Mouse (Mus musculus): ENCODE data around the gene Fam19a4. TPM values are rescaled to one million over a fixed set of nuclear protein-coding genes. Genes with fewer than 3 reads are reported as not detected.

Gene Fam19a4
- polyA plus RNA-seq (2016; fragmentation: Nextera tagmentation; extraction: Ambion mirVana): 0.48 and 0.56 TPM in 2 replicates

DNA sequence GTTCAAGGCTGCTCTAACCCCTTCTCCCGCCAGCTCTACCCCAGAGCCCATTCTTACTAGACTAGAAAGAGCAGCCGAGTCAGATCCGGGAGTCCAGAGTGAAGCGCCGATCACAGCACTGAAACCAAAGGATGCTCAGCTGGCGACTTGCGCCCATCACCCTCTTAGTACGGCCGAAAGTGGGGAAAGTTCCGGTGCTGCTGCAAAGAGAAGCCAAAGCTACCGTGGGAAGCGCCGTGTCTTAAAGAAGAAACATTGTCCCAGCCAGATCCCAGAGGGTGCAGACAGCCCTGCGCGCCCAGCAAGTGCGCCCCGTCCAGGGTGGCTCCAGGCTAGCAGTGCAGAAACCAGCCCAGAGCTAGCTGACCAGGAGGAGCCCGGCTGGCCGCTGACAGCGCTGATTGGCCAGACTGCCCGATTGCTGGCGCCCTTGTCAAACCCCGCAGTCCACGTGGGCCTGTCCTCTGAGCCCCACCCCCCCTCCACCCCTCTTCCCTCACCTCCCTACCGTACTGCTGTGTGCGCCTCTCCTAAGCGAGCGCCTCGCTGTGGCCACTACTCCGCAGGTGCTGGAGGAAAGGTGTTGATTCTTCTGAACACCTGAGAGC lies at the start of gene Fam19a4:
Gene Fam19a4, minus strand, starts transcription at position 340 of the 608 bp plus-strand sequence.
- no peaks in the 10 kb centered on the region for H3K9me3 ChIP-seq (replicated peaks)
- peaks cover 26% of the 10 kb centered on the region for H3K4me1 ChIP-seq
- WGBS: under 1% methylated on average over 30 of the region's 30 CpGs
- H3K36me3 ChIP-seq: no peaks in the 10 kb centered on the region
- H3K27ac ChIP-seq: no peak within 1 kb of the TSS
- H3K4me3 ChIP-seq: peak within 1 kb of the TSS; percentile 54
- H3K27me3 ChIP-seq (ENCODE audit: low read depth, poor library complexity, severe bottlenecking): peaks cover 56% of the 10 kb centered on the region
- peak; percentile 80 for DNase-seq (ENCODE audit: low spot score)

DNA sequence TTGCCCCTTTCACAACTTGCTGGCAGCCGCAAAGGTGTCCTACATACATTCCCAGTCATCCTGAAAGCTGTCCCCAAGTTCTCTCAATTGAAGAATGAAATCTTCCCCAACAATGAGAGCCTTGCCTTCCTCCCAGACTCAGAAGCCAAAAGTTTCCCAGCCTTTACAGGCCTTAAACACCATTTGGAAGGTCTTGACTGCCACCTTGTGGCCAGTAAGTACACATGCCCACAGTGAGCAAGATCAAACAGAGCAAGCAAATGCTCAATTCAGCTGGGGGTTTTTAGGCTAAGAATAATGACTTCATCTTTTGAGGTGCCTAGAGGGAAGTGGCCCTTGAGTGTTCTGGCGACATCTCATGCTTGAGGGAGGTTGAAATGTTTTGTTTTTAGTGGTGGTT lies 46.6 kb upstream of the Fam19a4 start:
- DNase-seq (ENCODE audit: low spot score): peak; percentile 68
- peaks cover 8% of the 10 kb centered on the region for H3K36me3 ChIP-seq
- H3K4me1 ChIP-seq: peaks cover 12% of the 10 kb centered on the region
- peaks cover 16% of the 10 kb centered on the region for H3K27me3 ChIP-seq (ENCODE audit: low read depth, poor library complexity, severe bottlenecking)
- no peak overlapping the region for H3K27ac ChIP-seq
- no peak overlapping the region for H3K4me3 ChIP-seq
- no peaks in the 10 kb centered on the region for H3K9me3 ChIP-seq (replicated peaks)
- WGBS: 21% methylated on average over 2 of the region's 2 CpGs

GRCm38 (mm10) chr6:97106106-97106505 lies 45.9 kb upstream of the Fam19a4 start:
- 82% methylated on average over 8 of the region's 8 CpGs for WGBS
- Histone ChIP-seq H3K9me3 (replicated peaks) (no peaks in the 10 kb centered on the region), H3K27ac (no peak overlapping the region), H3K36me3 (peaks cover 4% of the 10 kb centered on the region; the same call in 1 of the 2 replicates), H3K4me3 (no peak overlapping the region), H3K4me1 (peaks cover 19% of the 10 kb centered on the region), H3K27me3 (ENCODE audit: low read depth, poor library complexity, severe bottlenecking) (peaks cover 23% of the 10 kb centered on the region)
- peak; percentile 27 for DNase-seq (ENCODE audit: low spot score)

DNA sequence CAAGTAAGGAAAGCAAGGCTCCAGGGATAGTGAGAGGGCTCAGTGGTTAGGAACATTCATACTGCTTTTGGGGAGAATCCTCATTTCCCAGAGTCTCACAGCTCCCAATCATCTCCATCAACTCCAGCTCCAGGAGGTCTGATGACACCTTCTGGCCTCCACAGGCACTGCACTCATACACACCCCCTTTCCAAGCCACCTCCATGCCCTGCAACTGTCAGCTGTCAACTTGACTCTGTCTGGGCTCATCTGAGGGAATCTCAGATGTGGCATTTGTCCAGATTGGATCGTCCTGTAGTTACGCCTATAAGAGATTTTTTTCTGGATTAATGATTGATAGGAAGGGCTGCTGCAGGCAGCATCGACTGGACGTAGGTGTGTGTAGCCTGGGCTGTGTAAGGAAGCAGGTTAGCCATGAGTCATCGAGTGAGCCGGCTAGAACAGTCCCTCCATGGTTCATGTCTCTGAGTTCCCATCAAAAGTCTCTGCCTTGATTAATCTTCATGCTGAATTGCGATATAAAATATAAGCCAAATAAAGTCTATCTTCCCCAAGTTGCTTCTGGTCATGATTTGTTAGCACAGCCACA lies 44.1 kb upstream of the Fam19a4 start:
- Histone ChIP-seq H3K4me3 (no peak overlapping the region), H3K36me3 (no peaks in the 10 kb centered on the region), H3K4me1 (peaks cover 20% of the 10 kb centered on the region), H3K9me3 (replicated peaks) (no peaks in the 10 kb centered on the region), H3K27me3 (ENCODE audit: low read depth, poor library complexity, severe bottlenecking) (peaks cover 29% of the 10 kb centered on the region), H3K27ac (no peak overlapping the region)
- DNase-seq (ENCODE audit: low spot score): peak; percentile 35
- WGBS: 81% methylated on average over 7 of the region's 7 CpGs

- Histone ChIP-seq H3K27ac (no peak overlapping the region), H3K9me3 (replicated peaks) (no peaks in the 10 kb centered on the region), H3K4me1 (peaks cover 20% of the 10 kb centered on the region), H3K27me3 (ENCODE audit: low read depth, poor library complexity, severe bottlenecking) (peaks cover 29% of the 10 kb centered on the region), H3K36me3 (no peaks in the 10 kb centered on the region), H3K4me3 (peak overlapping the region; percentile 4; the same call in 1 of the 2 replicates)
- 4% methylated on average over 15 of the region's 15 CpGs for WGBS
- DNase-seq (ENCODE audit: low spot score): peak; percentile 26
Measured at GRCm38 (mm10) chr6:97101958-97102702, 41.9 kb upstream of the Fam19a4 start.

DNA sequence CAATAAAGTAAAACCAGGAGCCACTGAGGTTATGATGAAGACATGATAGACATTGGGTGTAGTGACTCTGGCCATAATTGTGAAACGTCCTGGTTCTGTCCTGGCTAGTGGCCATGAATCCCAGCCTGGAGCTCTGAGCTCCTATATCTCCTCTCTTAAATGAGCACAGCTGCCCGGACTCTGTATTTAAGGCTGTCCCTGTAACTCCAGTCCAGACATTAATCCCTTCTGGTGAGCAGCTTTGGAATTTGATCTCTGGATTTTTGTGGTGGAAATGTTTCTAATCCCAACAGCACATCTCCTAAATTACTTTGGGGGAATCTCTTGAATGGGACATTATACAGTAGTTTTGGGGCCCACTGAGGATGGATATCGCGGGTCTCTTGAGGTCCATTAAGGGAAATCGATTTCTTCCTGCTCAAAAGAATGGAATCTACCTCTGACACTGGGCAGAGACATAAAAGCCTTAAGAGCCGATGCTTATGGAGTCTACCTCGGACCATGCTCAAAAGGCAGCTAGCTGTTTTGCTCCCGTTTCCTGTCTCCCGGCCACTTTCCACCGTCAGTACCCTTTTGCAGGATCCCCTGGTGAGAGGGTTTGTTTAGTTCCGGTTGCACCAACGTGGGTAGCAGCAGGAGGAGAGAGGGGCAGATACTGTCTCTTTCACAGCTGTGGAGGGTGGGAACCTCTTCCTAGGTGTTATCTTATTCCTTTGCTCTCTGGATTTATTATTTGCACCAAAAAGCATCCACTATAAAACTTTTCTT lies 41.2 kb upstream of the Fam19a4 start:
- H3K4me1 ChIP-seq: peaks cover 25% of the 10 kb centered on the region
- no peaks in the 10 kb centered on the region for H3K9me3 ChIP-seq (replicated peaks)
- H3K27ac ChIP-seq: no peak overlapping the region
- H3K27me3 ChIP-seq (ENCODE audit: low read depth, poor library complexity, severe bottlenecking): peaks cover 29% of the 10 kb centered on the region
- H3K36me3 ChIP-seq: no peaks in the 10 kb centered on the region
- H3K4me3 ChIP-seq: peak overlapping the region; percentile 4; the same call in 1 of the 2 replicates
- DNase-seq (ENCODE audit: low spot score): peak; percentile 29
- WGBS: 19% methylated on average over 12 of the region's 12 CpGs

DNA sequence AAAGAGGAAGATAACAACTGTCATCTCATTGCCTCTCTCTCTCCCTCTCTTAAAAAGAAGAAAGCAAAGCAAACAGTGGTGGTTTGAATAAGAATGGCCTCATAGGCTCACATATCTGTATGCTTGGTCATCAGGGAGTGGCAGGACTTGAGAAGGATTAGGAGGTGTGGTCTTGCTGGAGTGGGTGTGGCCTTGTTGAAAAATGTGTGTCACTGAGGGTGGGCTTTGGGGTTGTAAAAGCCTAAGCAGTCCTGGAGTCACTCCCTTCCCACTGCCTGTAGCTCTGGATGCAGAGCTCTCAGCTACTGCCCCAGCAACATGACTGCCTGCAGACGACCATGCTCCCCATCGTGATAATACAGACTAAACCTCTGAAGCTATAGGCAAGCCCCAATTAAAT lies 22.1 kb upstream of the Fam19a4 start:
- Histone ChIP-seq H3K27me3 (ENCODE audit: low read depth, poor library complexity, severe bottlenecking) (no peaks in the 10 kb centered on the region), H3K27ac (no peak overlapping the region), H3K4me1 (no peaks in the 10 kb centered on the region), H3K36me3 (no peaks in the 10 kb centered on the region), H3K4me3 (no peak overlapping the region), H3K9me3 (replicated peaks) (no peaks in the 10 kb centered on the region)
- no peak for DNase-seq (ENCODE audit: low spot score)
- 81% methylated on average over 2 of the region's 2 CpGs for WGBS

- H3K4me1 ChIP-seq: no peaks in the 10 kb centered on the region
- H3K36me3 ChIP-seq: no peaks in the 10 kb centered on the region
- WGBS: 48% methylated on average over 9 of the region's 9 CpGs
- no peaks in the 10 kb centered on the region for H3K9me3 ChIP-seq (replicated peaks)
- no peak overlapping the region for H3K27ac ChIP-seq
- DNase-seq (ENCODE audit: low spot score): no peak
- H3K4me3 ChIP-seq: no peak overlapping the region
- no peaks in the 10 kb centered on the region for H3K27me3 ChIP-seq (ENCODE audit: low read depth, poor library complexity, severe bottlenecking)
Measured at GRCm38 (mm10) chr6:97080016-97080415, 19.8 kb upstream of the Fam19a4 start.

DNA sequence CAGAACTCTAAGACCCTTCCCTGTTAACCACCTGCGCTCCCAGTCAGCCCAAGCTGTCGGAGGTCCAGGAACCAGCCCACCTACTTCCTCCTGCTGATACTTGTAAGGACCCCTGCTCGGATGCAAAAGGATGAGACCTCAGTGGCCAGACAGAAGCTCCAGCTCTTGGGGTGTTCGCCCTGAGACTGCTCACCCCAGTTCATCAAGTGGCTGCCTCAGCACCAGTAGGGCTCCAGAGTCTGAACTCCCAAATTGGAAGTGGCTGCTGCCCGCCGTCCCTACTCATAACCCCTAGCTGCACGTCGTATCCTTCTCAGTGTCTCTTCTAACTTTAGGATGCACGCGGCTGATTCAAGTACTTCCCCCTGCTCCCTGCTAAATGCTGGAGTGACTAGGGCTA lies 614 bp downstream of the Fam19a4 start:
- peaks cover 56% of the 10 kb centered on the region for H3K27me3 ChIP-seq (ENCODE audit: low read depth, poor library complexity, severe bottlenecking)
- peak; percentile 39 for DNase-seq (ENCODE audit: low spot score)
- no peak overlapping the region for H3K27ac ChIP-seq

GRCm38 (mm10) chr6:97052196-97052770 lies 7.9 kb downstream of the Fam19a4 start:
- Histone ChIP-seq H3K27ac (no peak overlapping the region), H3K9me3 (replicated peaks) (no peaks in the 10 kb centered on the region), H3K27me3 (ENCODE audit: low read depth, poor library complexity, severe bottlenecking) (peaks cover 12% of the 10 kb centered on the region), H3K4me3 (no peak overlapping the region), H3K4me1 (no peaks in the 10 kb centered on the region), H3K36me3 (no peaks in the 10 kb centered on the region)
- WGBS: 85% methylated on average over 8 of the region's 8 CpGs
- no peak for DNase-seq (ENCODE audit: low spot score)

More for the DNA sequence above, 614 bp downstream of the Fam19a4 start:
- H3K4me1 ChIP-seq: peaks cover 26% of the 10 kb centered on the region
- no peaks in the 10 kb centered on the region for H3K9me3 ChIP-seq (replicated peaks)
- no peaks in the 10 kb centered on the region for H3K36me3 ChIP-seq
- 2% methylated on average over 10 of the region's 10 CpGs for WGBS
- peak overlapping the region; percentile 54 for H3K4me3 ChIP-seq

- Histone ChIP-seq H3K36me3 (no peaks in the 10 kb centered on the region), H3K9me3 (replicated peaks) (no peaks in the 10 kb centered on the region), H3K4me1 (peaks cover 16% of the 10 kb centered on the region), H3K27ac (no peak overlapping the region), H3K4me3 (no peak overlapping the region), H3K27me3 (ENCODE audit: low read depth, poor library complexity, severe bottlenecking) (0 out of 2 replicates have a peak, but pooled peaks cover 5% of the 10 kb centered on the region)
- no peak for DNase-seq (ENCODE audit: low spot score)
- WGBS: 36% methylated on average over 4 of the region's 4 CpGs
Measured at GRCm38 (mm10) chr6:97048403-97048802, 11.8 kb downstream of the Fam19a4 start.

GRCm38 (mm10) chr6:97046541-97046940 lies 13.7 kb downstream of the Fam19a4 start:
- Histone ChIP-seq H3K4me1 (peaks cover 16% of the 10 kb centered on the region), H3K36me3 (no peaks in the 10 kb centered on the region), H3K9me3 (replicated peaks) (no peaks in the 10 kb centered on the region), H3K27ac (no peak overlapping the region), H3K27me3 (ENCODE audit: low read depth, poor library complexity, severe bottlenecking) (peaks cover 10% of the 10 kb centered on the region; the same call in 1 of the 2 replicates), H3K4me3 (no peak overlapping the region)
- DNase-seq (ENCODE audit: low spot score): no peak
- 76% methylated on average over 4 of the region's 4 CpGs for WGBS
